Mouse (Mus musculus) adrenal gland, adult 10 weeks (tissue): ENCODE results near the gene Gm20906. TPM values are rescaled to one million over a fixed set of nuclear protein-coding genes. Genes with fewer than 3 reads are reported as not detected.

Experiments
- polyA plus RNA-seq: library from polyadenylated mRNA; stranded (reverse); fragments of 350-450 nt; fragmentation: Illumina TruSeq; extraction: RNeasy Lipid Tissue Mini Kit (QIAGEN cat#74804); gene quantifications from one replicate; pipeline ENCODE4 v1.2.3, GENCODE M21; 2014; ENCODE audit warnings: low read depth, low replicate concordance

The Gm20906 gene
- not detected for polyA plus RNA-seq

DNA sequence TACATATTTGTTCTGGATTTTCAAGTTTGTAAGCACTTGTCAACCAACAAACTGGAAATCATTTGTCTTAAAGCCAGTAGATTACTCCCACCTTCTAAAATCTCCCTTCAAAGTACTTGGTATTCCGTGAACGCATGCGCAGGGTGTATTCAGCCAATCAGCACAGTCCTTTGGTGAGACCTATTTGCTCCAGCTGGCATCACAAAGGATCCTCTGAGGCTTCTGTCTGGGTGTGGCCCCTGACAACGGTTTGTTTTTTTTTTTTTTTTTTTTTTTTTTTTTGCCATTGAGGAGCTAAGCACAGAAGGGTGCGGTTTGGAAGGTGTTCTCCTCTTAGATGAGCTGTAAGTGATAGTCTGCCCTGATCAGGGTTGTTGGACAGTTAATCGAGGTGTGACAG, at the start of gene Gm20906:
Gm20906 (plus strand) TSS at position 301 of the 400 bp plus-strand sequence.

